Mouse (Mus musculus): ENCODE data around the gene Rundc3a.

Rundc3a gene

DNA sequence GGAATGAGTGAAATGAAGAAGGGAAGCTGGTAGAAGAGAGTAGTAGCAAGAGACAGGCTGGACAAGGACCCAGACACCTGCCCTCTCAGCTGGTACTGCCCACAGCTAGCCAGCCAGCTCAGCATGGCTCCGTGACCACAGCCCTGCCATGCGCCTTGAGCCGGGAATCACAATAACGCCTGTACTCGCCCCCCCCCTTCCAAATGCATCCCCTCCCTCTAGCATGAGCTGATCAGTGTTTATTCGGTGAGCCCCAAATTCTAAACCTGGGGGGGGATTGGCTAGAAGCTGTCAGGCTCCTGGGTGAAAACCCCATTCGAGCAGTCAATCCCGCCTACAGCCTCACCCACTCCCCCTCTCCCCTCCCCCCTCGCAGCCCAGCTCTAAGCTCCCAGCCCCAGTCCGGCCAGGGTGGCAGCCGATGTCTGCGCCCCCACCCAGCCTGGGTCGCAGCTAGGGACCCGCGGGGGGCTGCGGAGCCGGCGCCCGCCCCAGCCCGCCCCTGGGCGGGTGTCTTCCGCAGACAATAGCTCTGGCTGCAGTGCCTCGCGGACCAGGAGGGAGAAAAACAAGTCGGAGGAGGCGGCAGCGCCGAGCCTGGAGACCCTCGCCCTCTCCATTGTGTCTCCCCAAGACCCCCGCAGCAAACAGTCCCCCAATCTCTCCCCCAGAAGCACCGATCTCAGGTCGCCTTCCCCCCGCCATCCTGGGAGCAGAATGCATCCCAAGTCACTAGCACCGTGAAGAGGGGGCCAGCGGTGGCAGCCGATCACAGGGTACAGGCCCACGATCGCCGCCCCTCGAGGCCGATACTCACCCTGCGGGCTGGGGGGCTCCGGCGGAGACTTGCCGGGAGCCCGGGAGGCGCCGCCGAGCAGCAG lies 53.6 kb downstream of the Rundc3a start:
- intact Hi-C loops (cut with DNase I) = no loop called here

- intact Hi-C loops (cut with DNase I) = no loop called here
Measured at GRCm38 (mm10) chr11:102447497-102447896, 54.3 kb downstream of the Rundc3a start, which contains the start of gene Fam171a2. TSS of gene Fam171a2 (minus strand) at chr11:102447682.

DNA sequence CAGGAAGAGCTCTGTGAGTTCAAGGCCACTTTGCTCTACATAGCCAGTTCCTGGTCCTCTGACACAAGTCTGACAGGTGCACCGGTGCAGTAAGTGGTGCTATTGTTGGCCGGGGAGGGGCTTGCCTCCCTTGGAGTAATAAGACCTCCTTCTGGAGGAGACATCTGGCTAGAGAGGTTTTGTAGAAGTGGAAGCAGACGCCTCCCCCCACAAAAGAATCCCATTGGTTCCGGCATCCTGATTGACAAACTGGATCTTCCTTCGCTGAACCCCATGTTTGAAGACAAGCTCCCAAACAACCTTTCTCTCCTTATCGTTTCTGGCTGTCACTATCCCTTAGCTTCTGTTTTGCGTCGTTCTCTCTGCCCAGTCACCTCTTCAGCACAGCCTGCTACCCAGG lies 55.1 kb downstream of the Rundc3a start:
- intact Hi-C loops (cut with DNase I) = no loop called here

GRCm38 (mm10) chr11:102449043-102450008 lies 56.1 kb downstream of the Rundc3a start:
- intact Hi-C loops (cut with DNase I) = no loop called here

Small RNA genes within 50 kb of the gene (microRNA-seq; reads per million reads assigned to microRNA genes)
- gene Mir6930 = 0.57 to 0.62 reads per million in 2 experiments
